In the genomic region with DNA sequence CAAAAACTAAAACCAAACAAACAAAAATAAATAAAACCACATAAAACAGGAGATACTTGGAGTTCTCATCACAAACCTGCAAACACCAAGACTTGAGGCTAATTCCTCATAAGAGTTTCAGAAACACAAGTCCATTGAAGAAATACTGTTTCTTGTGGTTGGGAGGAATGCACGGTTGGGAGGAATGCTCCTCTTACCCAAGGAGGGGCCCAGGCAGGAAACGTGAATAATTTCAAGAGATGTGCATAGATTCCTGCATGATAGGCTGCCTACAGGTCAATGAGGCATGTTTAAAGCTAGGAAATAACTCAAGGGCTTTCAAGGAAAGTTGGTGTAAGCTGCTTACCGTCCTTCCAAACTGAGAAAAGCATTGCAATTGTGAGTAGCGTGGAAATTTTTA, we compare ENCODE assay signal across 19 mouse cellular contexts.
A peak's percentile ranks its signal among the peaks of the same experiment; 100 is the strongest.
DNase-seq lines count a peak whose midpoint lies in the region; ATAC-seq and TF ChIP-seq lines count a peak whose summit lies in the region.
"Had no signal": no experiment of that assay in that cellular context is flagged by ENCODE, and none has a peak within 500 bp of the region (broad histone marks: within the 10 kb centered on the region; RNA-seq: fewer than 3 reads in every experiment).

No protein-coding gene starts in this region.

- TF ChIP-seq EP300 in lung, postnatal 0 days (IDR thresholded peaks at IDR 0.05): peak; percentile 88

- peak; percentile 52; the same call in 1 of the 2 replicates for ATAC-seq in lung, postnatal 0 days
- ATAC-seq in Patski: peak; percentile 73
- ATAC-seq: activated CD4-positive, CD25-positive, alpha-beta regulatory T cell, adult 4 months; forebrain, embryonic 13.5 days; forebrain, embryonic 15.5 days had no signal

- H3K4me2 ChIP-seq in lung, postnatal 0 days (replicated peaks; ENCODE audit: low read depth, low read length): no peak overlapping the region
- H3K4me2 ChIP-seq: embryonic facial prominence, embryonic 12.5 days; forebrain, embryonic 13.5 days; forebrain, embryonic 15.5 days had no signal

- H3K9me3 ChIP-seq in lung, postnatal 0 days (ENCODE audit: low read length): no peaks in the 10 kb centered on the region
- H3K9me3 ChIP-seq: embryonic facial prominence, embryonic 10.5 days; embryonic facial prominence, embryonic 12.5 days; forebrain, embryonic 13.5 days; forebrain, embryonic 15.5 days had no signal

- in situ Hi-C loops in Patski (cut with MboI; ENCODE audit: low pct_unique_long_range_greater_than_20kb): no loop called here

- no peak for TF ChIP-seq CTCF in lung, postnatal 0 days (IDR thresholded peaks at IDR 0.05)
- no peak for TF ChIP-seq CTCF in lung, adult 2 months (IDR thresholded peaks at IDR 0.05; ENCODE audit: insufficient read depth, low read length)
- TF ChIP-seq CTCF in Patski (IDR thresholded peaks at IDR 0.05): no peak

- H3K9ac ChIP-seq in lung, postnatal 0 days (replicated peaks; ENCODE audit: low read depth): no peak overlapping the region
- H3K9ac ChIP-seq: embryonic facial prominence, embryonic 12.5 days; forebrain, embryonic 13.5 days; forebrain, embryonic 15.5 days had no signal

- no peaks in the 10 kb centered on the region for H3K36me3 ChIP-seq in lung, postnatal 0 days (ENCODE audit: insufficient read depth, low read length)
- H3K36me3 ChIP-seq: embryonic facial prominence, embryonic 10.5 days; embryonic facial prominence, embryonic 12.5 days; forebrain, embryonic 15.5 days had no signal

- peak; percentile 54 for DNase-seq in lung, postnatal 0 days (ENCODE audit: low spot score)
- no peak for DNase-seq in lung, adult 18-20 months
- peak; percentile 6 to 23 for DNase-seq in lung, postnatal 4 days
- no peak for DNase-seq in lung, adult 2 months
- DNase-seq in Patski (ENCODE audit: low read depth, low spot score): no peak
- DNase-seq in heart, adult 11 months: no peak
- DNase-seq: adrenal gland, adult 8-10 months; adrenal gland, postnatal 14 days; adrenal gland, postnatal 36 days; cerebellum, adult 11-12 months; cerebellum, adult 2 months; cerebellum, adult 9-10 months; cerebellum, postnatal 10 days; cerebellum, postnatal 25 days had no signal

- CTCF ChIA-PET in Patski (lab: Charles Lee): no interaction called here

- no peak overlapping the region for H3K4me3 ChIP-seq in lung, postnatal 0 days (ENCODE audit: low read depth, low read length)
- H3K4me3 ChIP-seq in lung, adult 2 months (replicated peaks; ENCODE audit: extremely low read depth, low read depth, low read length): no peak overlapping the region
- H3K4me3 ChIP-seq: embryonic facial prominence, embryonic 10.5 days; embryonic facial prominence, embryonic 12.5 days; forebrain, embryonic 13.5 days; forebrain, embryonic 15.5 days had no signal

- no peaks in the 10 kb centered on the region for H3K27me3 ChIP-seq in lung, postnatal 0 days (replicated peaks; ENCODE audit: insufficient read depth, low read length)
- no peaks in the 10 kb centered on the region for H3K27me3 ChIP-seq in Patski
- H3K27me3 ChIP-seq: embryonic facial prominence, embryonic 12.5 days; forebrain, embryonic 13.5 days; forebrain, embryonic 15.5 days had no signal

- POLR2A ChIA-PET in Patski (lab: Charles Lee): no interaction called here

- no peaks in the 10 kb centered on the region for H3K4me1 ChIP-seq in lung, postnatal 0 days (ENCODE audit: insufficient read depth, low read depth, low read length)
- no peaks in the 10 kb centered on the region for H3K4me1 ChIP-seq in lung, adult 2 months (ENCODE audit: control insufficient read depth, insufficient read depth, low read length)
- H3K4me1 ChIP-seq: embryonic facial prominence, embryonic 12.5 days had no signal

- 42% methylated on average over 4 of the region's 4 CpGs for WGBS in lung, postnatal 0 days
- 52% methylated on average over 4 of the region's 4 CpGs for WGBS in lung, adult 2 months

- no peak overlapping the region for H3K27ac ChIP-seq in lung, postnatal 0 days (ENCODE audit: low read length)
- H3K27ac ChIP-seq: embryonic facial prominence, embryonic 10.5 days; embryonic facial prominence, embryonic 12.5 days; forebrain, embryonic 13.5 days; forebrain, embryonic 15.5 days had no signal

- no peak for TF ChIP-seq POLR2A in lung, adult 2 months (IDR thresholded peaks at IDR 0.05; ENCODE audit: borderline replicate concordance, extremely low read depth, low read depth, low read length)

Comparison
In these comparisons a context has a peak if more than half of its experiments do, and no peak if none do; other contexts are left out.
1. DNase-seq: peak in lung, postnatal 0 days (single experiment) and lung, postnatal 4 days (2 of 2); none in lung, adult 18-20 months (0 of 2), lung, adult 2 months (single experiment), Patski (single experiment) and heart, adult 11 months (single experiment).